In genomic region chrX:48342731-48343130, GRCm38 (mm10) we compare ENCODE assay signal across 8 mouse cellular contexts. TPM values are rescaled to one million over a fixed set of nuclear protein-coding genes. Genes with fewer than 3 reads are reported as not detected.
DNase-seq lines count a peak whose midpoint lies in the region; ATAC-seq and TF ChIP-seq lines count a peak whose summit lies in the region.

No protein-coding gene starts in this region.

- no peak for TF ChIP-seq CTCF in ES-Bruce4 (IDR thresholded peaks at IDR 0.05; ENCODE audit: low read depth, low read length)
- TF ChIP-seq CTCF in forebrain, postnatal 0 days (IDR thresholded peaks at IDR 0.05; ENCODE audit: low read depth) = no peak

- peak overlapping the region; percentile 68 for H3K4me2 ChIP-seq in forebrain, postnatal 0 days (ENCODE audit: low read depth)
- H3K4me2 ChIP-seq in kidney, embryonic 15.5 days = peak overlapping the region; percentile 75
- H3K4me2 ChIP-seq in midbrain, embryonic 14.5 days (ENCODE audit: low read length) = peak overlapping the region; percentile 67

- peaks cover 9% of the 10 kb centered on the region for H3K27me3 ChIP-seq in ES-Bruce4 (ENCODE audit: control insufficient read depth, insufficient read depth, low read length, poor library complexity, severe bottlenecking)
- H3K27me3 ChIP-seq in forebrain, postnatal 0 days (ENCODE audit: insufficient read depth, low read length) = no peaks in the 10 kb centered on the region
- H3K27me3 ChIP-seq in kidney, embryonic 15.5 days = 0 out of 2 replicates have a peak, but pooled peaks cover 12% of the 10 kb centered on the region
- H3K27me3 ChIP-seq in midbrain, embryonic 14.5 days (ENCODE audit: control insufficient read depth, insufficient read depth, low read length) = no peaks in the 10 kb centered on the region

- no peak overlapping the region for H3K9ac ChIP-seq in ES-Bruce4 (ENCODE audit: low read depth, poor library complexity, severe bottlenecking)
- peak overlapping the region; percentile 25; the same call in 1 of the 2 replicates for H3K9ac ChIP-seq in forebrain, postnatal 0 days
- 0 out of 2 replicates have a peak overlapping the region, but pooled peaks have one; percentile 10 for H3K9ac ChIP-seq in kidney, embryonic 15.5 days
- no peak overlapping the region for H3K9ac ChIP-seq in midbrain, embryonic 14.5 days (replicated peaks; ENCODE audit: low read length)

- H3K36me3 ChIP-seq in ES-Bruce4 (ENCODE audit: control insufficient read depth, insufficient read depth, low read length, poor library complexity, severe bottlenecking) = no peaks in the 10 kb centered on the region
- H3K36me3 ChIP-seq in forebrain, postnatal 0 days (ENCODE audit: insufficient read depth) = no peaks in the 10 kb centered on the region
- H3K36me3 ChIP-seq in kidney, embryonic 15.5 days = no peaks in the 10 kb centered on the region
- H3K36me3 ChIP-seq in midbrain, embryonic 14.5 days (ENCODE audit: control insufficient read depth, insufficient read depth, low read length) = no peaks in the 10 kb centered on the region

- H3K4me1 ChIP-seq in ES-Bruce4 (ENCODE audit: control insufficient read depth, insufficient read depth, low read length) = no peaks in the 10 kb centered on the region
- H3K4me1 ChIP-seq in forebrain, postnatal 0 days (ENCODE audit: insufficient read depth) = no peaks in the 10 kb centered on the region
- peaks cover 15% of the 10 kb centered on the region for H3K4me1 ChIP-seq in kidney, embryonic 15.5 days
- no peaks in the 10 kb centered on the region for H3K4me1 ChIP-seq in midbrain, embryonic 14.5 days (ENCODE audit: control insufficient read depth, insufficient read depth, low read length)

- ATAC-seq in forebrain, postnatal 0 days = no peak
- ATAC-seq in kidney, embryonic 15.5 days (replicated peaks; ENCODE audit: low FRiP score) = 0 out of 2 replicates have a peak, but pooled peaks have one; percentile 0
- ATAC-seq in midbrain, embryonic 14.5 days (ENCODE audit: low FRiP score, low TSS enrichment) = no peak
- no peak for ATAC-seq in inflammation-experienced regulatory T-cells, adult 6 months

- H3K4me3 ChIP-seq in ES-Bruce4 (ENCODE audit: low read depth, low read length) = peak overlapping the region; percentile 64
- H3K4me3 ChIP-seq in forebrain, postnatal 0 days (ENCODE audit: low read depth, low read length) = peak overlapping the region; percentile 55
- peak overlapping the region; percentile 60 for H3K4me3 ChIP-seq in kidney, embryonic 15.5 days (replicated peaks)
- H3K4me3 ChIP-seq in midbrain, embryonic 14.5 days (replicated peaks; ENCODE audit: low read depth, low read length) = peak overlapping the region; percentile 52

- no peak for TF ChIP-seq POLR2A in ES-Bruce4 (IDR thresholded peaks at IDR 0.05; ENCODE audit: insufficient read depth, low read length)

- peak; percentile 17 for DNase-seq in cerebellum, adult 8-10 months
- no peak for DNase-seq in cerebellum, adult 11-12 months
- DNase-seq in forebrain, postnatal 0 days = no peak
- DNase-seq in midbrain, embryonic 14.5 days = no peak
- DNase-seq in frontal cortex, adult 2 months (ENCODE audit: extremely low spot score in 1 of 2, low spot score in 1 of 2) = no peak

- TF ChIP-seq EP300 in ES-Bruce4 (IDR thresholded peaks at IDR 0.05; ENCODE audit: insufficient read depth, low read depth, low read length) = no peak

- WGBS in forebrain, postnatal 0 days = 27% methylated on average over 16 of the region's 16 CpGs
- WGBS in kidney, embryonic 15.5 days = 19% methylated on average over 16 of the region's 16 CpGs
- WGBS in midbrain, embryonic 14.5 days = 18% methylated on average over 16 of the region's 16 CpGs

- H3K9me3 ChIP-seq in ES-Bruce4 (replicated peaks; ENCODE audit: control insufficient read depth, insufficient read depth, low read length, poor library complexity, severe bottlenecking) = no peaks in the 10 kb centered on the region
- no peaks in the 10 kb centered on the region for H3K9me3 ChIP-seq in forebrain, postnatal 0 days (ENCODE audit: low read length)
- H3K9me3 ChIP-seq in kidney, embryonic 15.5 days (replicated peaks) = no peaks in the 10 kb centered on the region
- H3K9me3 ChIP-seq in midbrain, embryonic 14.5 days (ENCODE audit: control insufficient read depth, low read length) = no peaks in the 10 kb centered on the region

- H3K27ac ChIP-seq in ES-Bruce4 (ENCODE audit: insufficient read depth, low read length) = no peak overlapping the region
- H3K27ac ChIP-seq in forebrain, postnatal 0 days (ENCODE audit: low read depth, low read length) = no peak overlapping the region
- peak overlapping the region; percentile 77 for H3K27ac ChIP-seq in kidney, embryonic 15.5 days
- no peak overlapping the region for H3K27ac ChIP-seq in midbrain, embryonic 14.5 days (replicated peaks; ENCODE audit: low read depth, low read length)

RNA-seq across cellular contexts. Expression of gene Bcorl1, which starts 1.6 kb away (rescaled TPM):
- 9.9 and 11.3 TPM in 2 replicates for polyA plus RNA-seq in ES-Bruce4 (2011; ENCODE audit: insufficient read depth, insufficient read length, low read depth, missing spikeins)
- 8.5 and 13.8 TPM in 2 replicates for total RNA-seq in forebrain, postnatal 0 days (2014; rRNA removed)
- polyA plus RNA-seq in forebrain, postnatal 0 days (2015; fragmentation: Nextera tagmentation; extraction: Ambion mirVana) = 3.8 and 4.6 TPM in 2 replicates
- polyA plus RNA-seq in kidney, embryonic 15.5 days (2015; fragmentation: Nextera tagmentation; extraction: Ambion mirVana) = 6.3 and 6.9 TPM in 2 replicates
- 7.8 and 7.9 TPM in 2 replicates for polyA plus RNA-seq in midbrain, embryonic 14.5 days (2014; fragmentation: Nextera tagmentation; extraction: Ambion mirVana)
- polyA plus RNA-seq in inflammation-experienced regulatory T-cells, adult 6 months (2017; shearing (Covaris generic)) = 1 to 10 TPM; 1.2 to 2.1 (median 1.5) TPM
- polyA plus RNA-seq in frontal cortex, adult 2 months (2012; rRNA removed) = 8.0 and 9.2 TPM in 2 replicates

Comparison
In these comparisons a context has a peak if more than half of its experiments do, and no peak if none do; other contexts are left out.
1. H3K9ac ChIP-seq: peak in forebrain, postnatal 0 days (single experiment) and kidney, embryonic 15.5 days (single experiment); none in ES-Bruce4 (single experiment) and midbrain, embryonic 14.5 days (single experiment).
2. Peak in every context shown above with its lines, with median percentiles within 50 percentile points of each other: H3K4me3 ChIP-seq and H3K4me2 ChIP-seq.